Mouse (Mus musculus): ENCODE data around the gene Dlg2. TPM values are rescaled to one million over a fixed set of nuclear protein-coding genes. Genes with fewer than 3 reads are reported as not detected.

Dlg2 gene
- polyA plus RNA-seq, 1 experiment from 2014 or later: 6.9 TPM

DNA sequence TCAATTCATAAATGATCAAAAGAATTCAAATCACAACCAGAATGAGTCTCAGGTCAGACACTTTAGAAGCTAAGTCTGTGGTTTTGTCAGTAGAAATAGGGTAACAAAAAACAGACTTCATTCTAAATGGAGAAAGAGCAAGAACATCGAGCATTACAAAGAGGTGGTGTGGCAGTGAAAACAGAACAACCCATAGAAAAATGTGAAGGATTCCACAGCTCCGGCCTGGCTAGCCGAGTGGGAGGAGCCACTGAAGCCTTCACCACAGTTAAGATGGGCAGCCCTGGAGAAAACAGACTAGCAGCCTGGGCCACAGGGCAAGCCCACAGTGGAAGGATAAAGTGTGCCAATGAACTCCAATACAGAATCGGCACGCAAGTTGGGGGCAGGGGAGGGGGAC, 1979.5 kb downstream of the Dlg2 start:
- no peaks in the 10 kb centered on the region for H3K4me1 ChIP-seq
- H3K36me3 ChIP-seq: no peaks in the 10 kb centered on the region
- no peaks in the 10 kb centered on the region for H3K9me3 ChIP-seq (replicated peaks)
- no peak for ATAC-seq (ENCODE audit: low FRiP score)
- no peak overlapping the region for H3K4me3 ChIP-seq
- no peaks in the 10 kb centered on the region; the same call in 1 of the 2 replicates for H3K27me3 ChIP-seq
- 51% methylated on average over 5 of the region's 5 CpGs for WGBS
- no peak overlapping the region for H3K9ac ChIP-seq
- no peak overlapping the region for H3K27ac ChIP-seq
- no peak overlapping the region for H3K4me2 ChIP-seq (replicated peaks)

DNA sequence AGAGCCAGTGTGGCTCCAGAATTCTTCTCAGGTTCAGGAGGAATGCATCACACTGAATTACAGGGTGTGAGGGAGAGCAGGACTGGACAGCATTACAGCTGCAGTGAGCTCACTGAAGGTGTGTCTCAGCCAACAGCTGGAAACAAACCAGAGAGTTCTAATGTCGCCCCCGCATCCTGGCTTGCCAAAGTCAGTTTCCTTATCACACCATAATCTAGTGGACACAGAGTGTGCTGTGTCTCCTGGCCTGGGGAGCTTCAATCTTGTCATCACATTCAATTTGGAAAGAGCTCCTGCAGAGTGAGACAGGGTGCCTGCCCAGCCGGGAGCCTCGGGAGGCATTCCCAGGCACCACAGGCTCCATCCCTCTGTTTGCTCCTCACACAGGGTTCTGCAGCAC, 1981.3 kb downstream of the Dlg2 start:
- H3K9ac ChIP-seq: no peak overlapping the region
- no peak overlapping the region for H3K27ac ChIP-seq
- no peak overlapping the region for H3K4me3 ChIP-seq
- WGBS: 39% methylated on average over 4 of the region's 4 CpGs
- H3K36me3 ChIP-seq: no peaks in the 10 kb centered on the region
- no peak overlapping the region for H3K4me2 ChIP-seq (replicated peaks)
- H3K9me3 ChIP-seq (replicated peaks): no peaks in the 10 kb centered on the region
- H3K27me3 ChIP-seq: no peaks in the 10 kb centered on the region; the same call in 1 of the 2 replicates
- no peak for ATAC-seq (ENCODE audit: low FRiP score)
- no peaks in the 10 kb centered on the region for H3K4me1 ChIP-seq

DNA sequence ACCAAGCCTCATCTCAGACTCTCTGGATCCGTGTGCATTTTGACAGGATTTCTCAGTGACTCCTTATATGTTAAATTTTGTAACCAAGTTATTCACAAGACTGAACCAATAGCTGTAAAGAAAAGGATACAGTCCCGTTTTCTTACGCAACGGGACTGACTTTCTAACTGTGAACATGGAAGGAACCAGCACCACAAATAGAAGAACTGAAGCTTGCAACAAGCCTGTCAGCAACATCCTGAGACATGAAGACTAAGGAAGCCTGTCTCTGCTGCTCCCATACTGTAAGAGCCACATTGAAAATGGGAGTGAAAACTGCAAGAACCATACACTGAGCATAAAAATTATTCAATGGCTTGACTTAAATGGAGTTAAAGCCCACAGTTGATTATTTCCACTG, 1981.8 kb downstream of the Dlg2 start:
- H3K36me3 ChIP-seq: no peaks in the 10 kb centered on the region
- H3K9ac ChIP-seq: no peak overlapping the region
- ATAC-seq (ENCODE audit: low FRiP score): no peak
- no peaks in the 10 kb centered on the region for H3K4me1 ChIP-seq
- H3K4me3 ChIP-seq: no peak overlapping the region
- no peaks in the 10 kb centered on the region for H3K9me3 ChIP-seq (replicated peaks)
- H3K4me2 ChIP-seq (replicated peaks): no peak overlapping the region
- no peak overlapping the region for H3K27ac ChIP-seq
- no peaks in the 10 kb centered on the region; the same call in 1 of the 2 replicates for H3K27me3 ChIP-seq
- 82% methylated on average over 4 of the region's 4 CpGs for WGBS

DNA sequence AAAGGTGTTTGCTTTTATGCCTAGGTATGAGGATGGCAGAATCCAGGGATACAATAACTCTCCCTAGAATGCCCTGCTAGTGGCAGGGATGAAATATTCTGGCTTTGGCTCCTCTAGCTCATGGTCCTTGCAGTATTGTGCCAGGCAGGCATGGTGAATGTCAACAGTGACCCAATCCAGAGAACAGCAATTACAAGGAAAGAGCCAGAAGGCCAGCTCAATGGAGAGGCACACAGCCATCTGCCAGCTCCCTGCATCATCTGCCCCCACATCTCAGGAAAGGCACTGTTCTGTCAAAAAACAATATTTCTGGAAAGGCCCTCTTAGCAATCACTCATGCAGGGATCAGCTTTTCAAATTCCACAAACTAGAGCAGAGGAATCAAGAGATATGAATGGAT, 1984.1 kb downstream of the Dlg2 start:
- Histone ChIP-seq H3K9me3 (replicated peaks) (no peaks in the 10 kb centered on the region), H3K4me2 (replicated peaks) (no peak overlapping the region), H3K4me3 (no peak overlapping the region), H3K27ac (no peak overlapping the region), H3K4me1 (no peaks in the 10 kb centered on the region), H3K9ac (no peak overlapping the region), H3K36me3 (no peaks in the 10 kb centered on the region), H3K27me3 (no peaks in the 10 kb centered on the region; the same call in 1 of the 2 replicates)
- ATAC-seq (ENCODE audit: low FRiP score): no peak

DNA sequence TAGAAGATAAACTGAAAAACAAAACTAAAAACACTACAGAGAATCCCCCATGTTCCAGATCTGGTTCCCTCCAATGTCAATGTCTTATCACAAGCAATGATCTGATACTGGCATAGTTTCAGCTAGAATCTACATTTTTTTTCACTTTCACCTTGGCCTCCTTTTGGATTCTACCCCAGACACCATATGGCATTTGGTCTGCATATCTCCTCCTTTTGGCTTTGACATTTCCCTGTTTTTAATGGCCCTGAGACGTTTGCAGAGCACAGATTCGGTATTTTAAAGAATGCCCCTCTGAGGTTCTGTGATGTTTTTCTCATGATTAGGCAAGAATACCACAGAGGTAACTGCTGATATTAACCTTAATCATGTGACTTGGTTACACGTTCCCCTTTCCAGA, 1984.8 kb downstream of the Dlg2 start:
- Histone ChIP-seq H3K4me2 (replicated peaks) (no peak overlapping the region), H3K4me3 (no peak overlapping the region), H3K9me3 (replicated peaks) (no peaks in the 10 kb centered on the region), H3K36me3 (no peaks in the 10 kb centered on the region), H3K27ac (no peak overlapping the region), H3K27me3 (no peaks in the 10 kb centered on the region; the same call in 1 of the 2 replicates), H3K9ac (no peak overlapping the region), H3K4me1 (no peaks in the 10 kb centered on the region)
- ATAC-seq (ENCODE audit: low FRiP score): no peak
- WGBS: 82% methylated on average over 3 of the region's 3 CpGs

DNA sequence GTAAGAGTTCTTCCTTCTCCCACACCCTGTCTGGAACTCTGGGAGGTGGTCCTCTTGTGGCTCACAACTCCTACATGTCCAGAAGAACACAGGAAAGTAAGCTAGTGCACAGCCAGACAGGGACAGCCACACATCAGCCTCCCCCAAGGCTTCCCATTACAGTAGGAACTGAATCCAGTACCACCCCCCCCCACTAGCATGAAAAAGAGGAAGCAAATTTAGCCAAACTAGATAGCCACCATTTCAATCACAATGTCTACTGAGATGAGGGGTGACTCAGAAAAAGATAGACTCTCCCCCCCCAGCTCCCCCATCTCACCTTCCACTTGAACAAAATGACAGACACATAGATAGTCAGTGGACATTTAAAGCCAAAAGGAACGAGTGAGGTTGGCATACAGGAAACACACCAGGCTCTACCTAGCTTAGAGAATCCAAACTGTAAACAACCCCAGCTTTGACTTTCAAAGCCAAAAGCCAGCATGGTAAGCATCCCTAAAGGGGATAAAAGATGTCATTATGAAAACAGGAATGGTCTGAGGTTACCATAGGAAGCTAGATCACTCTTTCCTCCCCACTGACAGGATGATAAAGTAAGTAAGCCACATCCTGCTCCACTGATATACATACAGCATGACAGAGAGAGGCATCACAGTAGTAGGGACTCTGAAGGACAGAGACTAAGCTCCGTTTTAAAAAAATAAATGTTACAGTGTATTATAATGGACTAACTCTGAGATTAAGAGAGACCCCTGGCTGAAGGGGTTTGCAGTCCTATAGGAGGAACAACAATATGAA, 1986.8 kb downstream of the Dlg2 start:
- no peaks in the 10 kb centered on the region for H3K9me3 ChIP-seq (replicated peaks)
- H3K4me2 ChIP-seq (replicated peaks): no peak overlapping the region
- H3K4me3 ChIP-seq: no peak overlapping the region
- H3K9ac ChIP-seq: no peak overlapping the region
- WGBS: 68% methylated on average over 2 of the region's 2 CpGs
- no peaks in the 10 kb centered on the region; the same call in 1 of the 2 replicates for H3K27me3 ChIP-seq
- no peaks in the 10 kb centered on the region for H3K36me3 ChIP-seq
- ATAC-seq (ENCODE audit: low FRiP score): no peak
- H3K4me1 ChIP-seq: no peaks in the 10 kb centered on the region
- H3K27ac ChIP-seq: no peak overlapping the region

DNA sequence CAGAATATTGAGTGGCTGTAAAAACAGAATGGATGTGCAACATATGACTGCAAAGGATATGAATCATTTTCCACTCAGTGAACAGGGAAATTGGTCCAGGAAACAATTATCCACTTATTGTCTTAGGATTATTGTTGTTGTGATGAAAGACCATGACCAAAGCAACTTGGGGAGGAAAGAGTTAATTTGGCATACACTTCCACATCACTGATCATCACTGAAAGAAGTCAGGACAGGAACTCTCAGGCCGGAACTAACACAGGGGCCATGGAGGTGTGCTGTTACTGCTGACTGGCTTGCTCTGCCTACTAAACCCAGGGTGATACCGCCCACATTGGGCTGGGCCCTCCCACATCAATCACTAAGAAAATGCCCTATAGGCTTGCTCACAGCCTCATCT, 1987.8 kb downstream of the Dlg2 start:
- ATAC-seq (ENCODE audit: low FRiP score): no peak
- H3K4me1 ChIP-seq: no peaks in the 10 kb centered on the region
- no peak overlapping the region for H3K4me3 ChIP-seq
- no peak overlapping the region for H3K27ac ChIP-seq
- no peak overlapping the region for H3K4me2 ChIP-seq (replicated peaks)
- WGBS: 47% methylated on average over 2 of the region's 2 CpGs
- no peaks in the 10 kb centered on the region; the same call in 1 of the 2 replicates for H3K27me3 ChIP-seq
- no peak overlapping the region for H3K9ac ChIP-seq
- H3K36me3 ChIP-seq: no peaks in the 10 kb centered on the region
- no peaks in the 10 kb centered on the region for H3K9me3 ChIP-seq (replicated peaks)

DNA sequence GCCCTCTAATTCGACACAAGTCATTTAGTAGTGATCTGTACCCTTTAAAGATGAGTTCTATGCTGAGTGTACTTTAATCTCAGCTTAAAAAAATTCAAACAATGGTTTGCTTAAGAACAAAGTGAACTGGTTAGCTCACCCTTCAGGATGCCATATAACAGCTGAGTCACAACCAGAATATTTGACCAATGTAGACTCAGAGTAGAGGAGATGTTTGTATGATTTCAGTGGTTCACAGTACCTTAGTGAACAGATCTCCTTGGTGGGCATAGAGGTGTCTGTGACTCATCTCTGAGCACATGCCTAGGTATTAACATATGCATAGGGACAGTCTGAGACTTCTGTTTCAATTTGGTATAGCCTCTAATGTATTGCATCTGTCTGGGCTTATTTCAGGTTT, 2002.7 kb downstream of the Dlg2 start:
- Histone ChIP-seq H3K4me3 (no peak overlapping the region), H3K9me3 (replicated peaks) (no peaks in the 10 kb centered on the region), H3K9ac (no peak overlapping the region), H3K36me3 (no peaks in the 10 kb centered on the region), H3K4me1 (no peaks in the 10 kb centered on the region), H3K27me3 (no peaks in the 10 kb centered on the region), H3K27ac (no peak overlapping the region), H3K4me2 (replicated peaks) (no peak overlapping the region)
- ATAC-seq (ENCODE audit: low FRiP score): no peak
- 78% methylated on average over 1 of the region's 1 CpGs for WGBS

DNA sequence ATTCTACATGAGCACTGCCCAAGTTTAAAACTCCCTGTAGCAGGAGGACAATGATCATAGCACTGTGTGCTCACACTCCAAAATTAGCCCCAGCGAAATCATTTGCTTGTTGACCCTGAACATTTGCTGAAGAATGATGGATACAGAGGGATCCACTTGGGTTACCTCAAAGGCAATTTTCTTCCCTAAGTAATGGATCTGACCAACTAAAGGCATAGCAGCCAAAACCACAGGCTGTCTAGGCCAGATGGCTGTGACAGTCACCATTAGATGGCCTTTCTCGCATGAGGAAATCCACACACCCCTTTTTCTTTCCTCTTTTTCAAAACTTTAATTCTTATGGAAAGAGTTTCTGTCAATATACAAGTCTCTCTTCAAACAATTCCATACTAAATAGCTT, 2003.3 kb downstream of the Dlg2 start:
- H3K4me3 ChIP-seq: no peak overlapping the region
- no peaks in the 10 kb centered on the region for H3K27me3 ChIP-seq
- H3K9ac ChIP-seq: no peak overlapping the region
- ATAC-seq (ENCODE audit: low FRiP score): no peak
- no peaks in the 10 kb centered on the region for H3K9me3 ChIP-seq (replicated peaks)
- H3K27ac ChIP-seq: no peak overlapping the region
- H3K4me1 ChIP-seq: no peaks in the 10 kb centered on the region
- 93% methylated on average over 2 of the region's 2 CpGs for WGBS
- no peaks in the 10 kb centered on the region for H3K36me3 ChIP-seq
- H3K4me2 ChIP-seq (replicated peaks): no peak overlapping the region

DNA sequence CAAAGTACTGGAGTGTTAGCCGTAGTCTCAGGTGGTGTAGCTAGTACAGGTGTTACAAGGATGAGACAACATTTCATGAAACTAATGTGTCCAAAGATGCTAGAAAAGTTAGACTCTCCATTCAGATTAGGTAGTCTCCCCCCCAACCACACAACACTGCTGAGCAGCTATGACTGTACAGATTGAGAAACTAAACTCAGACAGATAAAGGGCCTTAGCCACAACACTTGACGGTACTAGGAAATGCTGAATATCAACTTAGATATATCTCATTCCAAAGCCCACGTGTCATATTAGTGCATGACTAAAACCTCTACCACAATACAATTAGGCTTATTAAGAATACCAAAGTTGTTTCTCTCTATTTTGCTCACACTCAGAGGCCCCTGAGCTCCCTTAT, 2006.9 kb downstream of the Dlg2 start:
- no peak overlapping the region for H3K9ac ChIP-seq
- H3K4me3 ChIP-seq: no peak overlapping the region
- no peaks in the 10 kb centered on the region for H3K4me1 ChIP-seq
- no peak overlapping the region for H3K4me2 ChIP-seq (replicated peaks)
- H3K27me3 ChIP-seq: no peaks in the 10 kb centered on the region
- no peak for ATAC-seq (ENCODE audit: low FRiP score)
- H3K27ac ChIP-seq: no peak overlapping the region
- no peaks in the 10 kb centered on the region for H3K36me3 ChIP-seq
- H3K9me3 ChIP-seq (replicated peaks): no peaks in the 10 kb centered on the region
- WGBS: 92% methylated on average over 3 of the region's 3 CpGs

DNA sequence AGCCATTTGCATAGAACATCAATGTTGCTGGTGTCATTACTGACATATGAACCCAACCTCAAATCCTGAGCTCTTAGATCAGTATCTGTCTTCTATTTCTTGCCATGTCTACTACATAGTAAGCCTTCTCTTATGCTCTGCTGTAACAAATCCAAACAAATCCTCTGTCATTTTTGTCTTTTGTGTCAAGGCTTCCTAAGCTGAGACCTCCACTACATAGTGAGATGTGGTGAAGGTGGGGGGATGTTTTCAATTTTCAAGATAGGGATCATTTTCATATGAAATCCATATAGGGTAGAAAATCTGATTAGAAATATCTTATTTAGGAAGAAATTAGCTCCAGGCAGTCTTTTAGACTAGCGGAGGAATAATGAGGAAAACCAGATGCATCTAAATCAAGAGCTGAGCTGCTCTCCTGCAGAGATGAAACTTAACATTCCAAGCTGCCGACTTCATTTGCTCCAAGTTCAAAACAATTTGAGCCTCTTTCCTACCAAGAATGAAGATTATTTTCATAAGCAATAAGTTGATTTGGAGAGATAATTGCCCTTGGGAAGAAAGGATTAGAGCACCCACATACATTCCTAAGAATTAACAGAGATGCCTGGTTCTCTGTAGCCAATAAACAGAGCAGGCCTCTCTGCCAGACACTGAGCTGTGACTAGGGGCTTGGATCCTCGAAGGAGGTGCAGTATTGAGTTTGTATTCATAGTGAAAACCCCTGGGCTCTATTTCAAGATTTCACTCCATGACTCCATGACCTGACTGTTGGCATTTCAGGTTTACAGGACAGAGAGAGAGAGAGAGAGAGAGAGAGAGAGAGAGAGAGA, 2009.6 kb downstream of the Dlg2 start:
- Histone ChIP-seq H3K27me3 (no peaks in the 10 kb centered on the region), H3K9me3 (replicated peaks) (no peaks in the 10 kb centered on the region), H3K4me2 (replicated peaks) (no peak overlapping the region), H3K9ac (no peak overlapping the region), H3K36me3 (no peaks in the 10 kb centered on the region), H3K4me3 (no peak overlapping the region), H3K27ac (no peak overlapping the region), H3K4me1 (no peaks in the 10 kb centered on the region)
- WGBS: 74% methylated on average over 3 of the region's 3 CpGs
- no peak for ATAC-seq (ENCODE audit: low FRiP score)

DNA sequence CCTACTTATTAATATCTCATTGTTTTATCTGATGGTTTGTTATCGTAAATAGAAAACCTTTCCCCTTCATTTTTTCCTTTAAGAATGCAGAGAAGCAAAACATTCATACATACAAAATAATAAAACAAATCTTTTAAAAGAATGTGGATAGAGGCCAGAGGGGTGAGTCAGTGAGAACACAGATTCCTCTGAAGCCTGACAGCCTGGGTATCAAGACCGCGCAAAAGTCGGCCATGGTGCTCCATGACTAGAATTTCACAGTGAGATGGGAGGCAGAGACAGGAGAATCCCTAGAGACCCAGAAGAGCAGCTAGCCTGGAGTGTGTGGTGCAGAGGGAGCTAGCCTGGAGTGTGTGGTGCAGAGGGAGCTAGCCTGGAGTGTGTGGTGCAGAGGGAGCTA, 2010.4 kb downstream of the Dlg2 start:
- Histone ChIP-seq H3K9me3 (replicated peaks) (no peaks in the 10 kb centered on the region), H3K27me3 (no peaks in the 10 kb centered on the region)

More for the DNA sequence above, 2010.4 kb downstream of the Dlg2 start:
- Histone ChIP-seq H3K4me1 (no peaks in the 10 kb centered on the region), H3K9ac (no peak overlapping the region), H3K4me2 (replicated peaks) (no peak overlapping the region), H3K36me3 (no peaks in the 10 kb centered on the region), H3K4me3 (no peak overlapping the region), H3K27ac (no peak overlapping the region)
- 97% methylated on average over 4 of the region's 4 CpGs for WGBS
- no peak for ATAC-seq (ENCODE audit: low FRiP score)
